Mouse (Mus musculus) layer of hippocampus, adult 9-10 months (tissue): ENCODE results near the gene Lama5.
A peak's percentile ranks its signal among the peaks of the same experiment; 100 is the strongest.
"Not testable (repeated sequence)": the region's sequence is repeated elsewhere in the genome, so short reads cannot be mapped to it uniquely, and the experiment has no call there.

ENCODE experiments used
- DNase-seq: peaks from one replicate; pipeline ENCODE4 v3.0.0; 2022; ENCODE audit warnings: low spot score

Lama5 gene

GRCm38 (mm10) chr2:180225762-180226378, at the start of gene Lama5:
Gene Lama5 (minus strand): TSS chr2:180225859.
- no peak for DNase-seq

GRCm38 (mm10) chr2:180274523-180274922, 48.9 kb upstream of the Lama5 start:
- DNase-seq, result no peak

- DNase-seq, result peak; percentile 83
Measured at GRCm38 (mm10) chr2:180273394-180274244, 48.0 kb upstream of the Lama5 start, which contains the start of gene Cables2. Gene Cables2 (minus strand): TSS chr2:180273496.

GRCm38 (mm10) chr2:180272884-180273321, 47.2 kb upstream of the Lama5 start:
- DNase-seq, result no peak

GRCm38 (mm10) chr2:180271804-180272395, 46.2 kb upstream of the Lama5 start:
- DNase-seq, result no peak

GRCm38 (mm10) chr2:180270537-180271255, 45.0 kb upstream of the Lama5 start:
- no peak for DNase-seq

- no peak for DNase-seq
Measured at GRCm38 (mm10) chr2:180269329-180269728, 43.7 kb upstream of the Lama5 start.

- DNase-seq, result no peak
Measured at GRCm38 (mm10) chr2:180267955-180268354, 42.3 kb upstream of the Lama5 start.

GRCm38 (mm10) chr2:180262891-180263290, 37.2 kb upstream of the Lama5 start:
- no peak for DNase-seq

GRCm38 (mm10) chr2:180262441-180262840, 36.8 kb upstream of the Lama5 start:
- no peak for DNase-seq

GRCm38 (mm10) chr2:180261901-180262300, 36.2 kb upstream of the Lama5 start:
- DNase-seq, result no peak

- no peak for DNase-seq
Measured at GRCm38 (mm10) chr2:180260610-180261480, 35.2 kb upstream of the Lama5 start.

GRCm38 (mm10) chr2:180259826-180260609, 34.4 kb upstream of the Lama5 start:
- DNase-seq, result not testable (repeated sequence)

- not testable (repeated sequence) for DNase-seq
Measured at GRCm38 (mm10) chr2:180258951-180259484, 33.4 kb upstream of the Lama5 start.

GRCm38 (mm10) chr2:180257963-180258865, 32.6 kb upstream of the Lama5 start:
- no peak for DNase-seq

- DNase-seq, result peak; percentile 94
Measured at GRCm38 (mm10) chr2:180257001-180257521, 31.4 kb upstream of the Lama5 start, which contains the start of gene Rps21. Gene Rps21 (plus strand): TSS chr2:180257377.

GRCm38 (mm10) chr2:180256296-180257000, 30.8 kb upstream of the Lama5 start:
- no peak for DNase-seq

- DNase-seq, result no peak
Measured at GRCm38 (mm10) chr2:180255701-180256100, 30.0 kb upstream of the Lama5 start.
